Mouse (Mus musculus) layer of hippocampus, postnatal 25 days (tissue): ENCODE measurements around the gene Krtap11-1. TPM values are rescaled to one million over a fixed set of nuclear protein-coding genes. Genes with fewer than 3 reads are reported as not detected.

Experiments
- total RNA-seq, 2 experiments: library from RNA; stranded (reverse); gene quantifications; 2 replicates each; pipeline ENCODE4 v1.2.3; 2021

Gene Krtap11-1
- total RNA-seq, 2 experiments from 2014 or later: not detected

Other genes with a start within 250 kb of the Krtap11-1 start
- not detected for gene Krtap21-1, start 167.3 kb downstream of the Krtap11-1 start, total RNA-seq
- gene Krtap6-2, start 151.1 kb downstream of the Krtap11-1 start, total RNA-seq: not detected
- not detected for gene Krtap8-1, start 83.2 kb downstream of the Krtap11-1 start, total RNA-seq
- not detected for gene Krtap7-1, start 62.9 kb downstream of the Krtap11-1 start, total RNA-seq